Mouse (Mus musculus): ENCODE results near the gene Il31. TPM values are rescaled to one million over a fixed set of nuclear protein-coding genes. Genes with fewer than 3 reads are reported as not detected.

Il31 gene
- total RNA-seq, 1 experiment from 2014 or later, result not detected

DNA sequence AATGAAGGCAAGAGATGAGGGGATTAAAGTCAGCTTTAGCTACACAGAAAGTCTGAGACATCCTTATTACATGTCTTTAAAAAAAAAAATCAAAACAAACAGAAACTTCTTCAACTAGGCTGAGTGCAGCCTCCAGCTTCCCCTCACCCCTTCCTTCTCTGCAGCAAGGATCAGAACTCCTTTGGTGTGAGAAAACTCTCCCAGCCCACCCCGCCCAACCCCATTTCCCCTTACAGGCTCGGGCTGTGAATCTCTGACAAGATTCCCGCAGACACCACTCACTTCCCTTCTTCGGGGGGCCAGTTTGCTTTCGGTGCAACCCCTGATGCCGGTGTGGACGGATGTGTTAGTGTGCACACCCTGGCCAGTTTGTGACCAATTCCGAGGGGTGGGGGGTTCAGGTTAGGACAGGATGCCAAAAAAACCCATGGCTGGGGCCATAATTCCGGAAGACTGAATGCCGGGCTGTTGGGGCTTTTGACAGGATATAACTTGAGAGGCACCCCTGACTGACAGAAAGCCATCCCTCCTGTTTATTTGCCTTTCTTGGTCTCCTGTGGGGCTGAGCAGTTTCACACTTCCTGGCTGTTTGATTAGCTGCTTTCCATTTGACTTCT, 18.4 kb downstream of the Il31 start:
- DNase-seq, result no peak

DNA sequence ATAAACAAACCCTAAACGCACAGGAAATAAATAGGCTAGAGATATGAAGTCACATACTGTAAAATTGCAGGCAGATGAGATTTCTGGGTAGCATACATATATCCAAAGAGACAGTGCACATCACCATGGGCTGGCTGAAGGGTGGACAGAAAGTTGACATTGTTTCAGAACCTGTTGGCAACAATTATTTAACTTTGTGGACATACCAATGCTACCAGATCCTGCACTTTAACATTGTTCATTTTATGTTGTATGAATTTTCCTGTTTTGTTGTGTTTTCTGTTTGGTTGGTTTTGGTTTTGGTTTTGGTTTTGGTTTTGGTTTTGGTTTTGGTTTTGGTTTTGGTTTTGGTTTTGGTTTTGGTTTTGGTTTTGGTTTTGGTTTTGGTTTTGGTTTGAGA, 24.7 kb downstream of the Il31 start:
- DNase-seq, result no peak

DNA sequence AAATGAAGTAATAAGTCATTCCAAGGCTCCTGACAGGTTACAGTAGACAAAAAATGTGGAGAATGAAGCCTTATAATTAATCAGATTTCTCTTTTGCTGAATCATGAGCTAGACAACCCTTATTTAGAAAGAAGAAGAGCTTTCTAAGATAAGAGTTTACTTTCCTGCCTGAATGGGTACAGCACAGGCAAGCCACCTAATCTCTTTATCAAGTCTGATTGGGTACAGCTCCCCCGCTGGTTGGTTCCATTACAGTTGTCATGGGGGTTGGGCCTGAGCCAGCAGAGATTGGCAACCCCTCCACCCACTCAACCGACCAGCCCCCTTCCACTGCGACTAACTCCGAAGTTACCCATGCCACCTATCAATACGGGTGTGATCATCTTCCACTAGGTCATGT, 27.9 kb downstream of the Il31 start:
- DNase-seq, result no peak

DNA sequence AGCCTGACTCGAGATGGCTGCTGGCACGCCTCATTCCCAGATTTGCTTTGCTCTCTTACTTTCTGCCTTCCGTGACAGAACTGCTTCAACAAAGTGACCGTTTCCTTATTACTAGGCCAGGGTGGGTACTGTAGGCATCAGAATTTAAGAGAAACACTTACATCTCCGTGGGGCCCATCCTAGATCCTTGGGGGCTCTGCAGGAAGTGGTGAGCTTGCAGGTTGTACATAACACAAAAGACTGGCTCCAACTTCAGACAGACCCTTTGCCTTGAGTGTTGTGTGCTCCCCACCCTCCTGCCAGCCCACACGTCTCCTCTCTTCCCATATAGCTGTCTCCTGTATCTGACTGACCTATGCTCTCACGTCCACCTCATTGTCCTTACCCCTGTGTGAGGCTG, 37.4 kb downstream of the Il31 start:
- DNase-seq, result no peak

DNA sequence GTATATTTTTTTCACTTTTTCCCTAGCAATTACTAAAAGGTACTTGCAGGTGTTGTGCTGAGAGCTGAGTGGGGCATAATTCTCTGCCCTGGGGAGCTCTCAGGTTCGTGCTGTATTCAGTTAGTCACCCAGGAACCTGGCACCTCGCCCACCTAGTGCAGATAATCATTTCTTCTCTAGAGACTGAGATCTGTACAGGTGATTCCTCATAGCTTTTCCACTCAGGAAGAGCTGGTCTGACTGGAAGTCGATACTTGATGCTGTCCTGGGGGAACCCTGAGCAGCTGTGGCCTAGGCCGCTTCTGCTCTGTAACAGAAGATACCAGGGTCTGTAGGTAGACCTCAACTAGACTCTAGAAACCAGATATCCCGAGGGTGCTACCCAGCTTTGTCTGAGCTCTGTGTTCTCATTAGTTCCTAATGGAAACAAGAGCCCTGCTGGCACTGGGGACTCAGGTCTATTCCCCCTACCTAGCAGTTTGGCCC, 44.4 kb downstream of the Il31 start:
- DNase-seq, result no peak

DNA sequence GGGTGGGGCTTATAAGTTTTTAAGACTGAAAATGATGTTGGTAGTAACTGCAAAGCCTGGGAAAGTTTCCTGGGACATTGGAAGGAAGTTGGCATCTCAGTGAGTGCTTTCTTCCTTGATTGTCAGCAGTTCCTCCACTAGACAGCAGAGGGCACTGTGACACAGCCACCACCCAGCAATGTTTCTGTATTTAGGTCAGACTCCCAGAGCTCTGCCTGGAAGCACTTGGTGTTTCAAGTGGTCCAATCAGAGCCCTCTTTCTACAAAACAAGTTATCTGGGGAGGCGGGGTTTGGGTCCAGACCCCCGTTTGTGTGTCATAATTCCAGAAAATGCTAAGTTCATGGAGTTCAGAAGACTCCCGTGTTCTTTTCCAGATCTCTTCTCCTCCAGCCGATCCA, 45.2 kb downstream of the Il31 start:
- DNase-seq, result peak; percentile 79

DNA sequence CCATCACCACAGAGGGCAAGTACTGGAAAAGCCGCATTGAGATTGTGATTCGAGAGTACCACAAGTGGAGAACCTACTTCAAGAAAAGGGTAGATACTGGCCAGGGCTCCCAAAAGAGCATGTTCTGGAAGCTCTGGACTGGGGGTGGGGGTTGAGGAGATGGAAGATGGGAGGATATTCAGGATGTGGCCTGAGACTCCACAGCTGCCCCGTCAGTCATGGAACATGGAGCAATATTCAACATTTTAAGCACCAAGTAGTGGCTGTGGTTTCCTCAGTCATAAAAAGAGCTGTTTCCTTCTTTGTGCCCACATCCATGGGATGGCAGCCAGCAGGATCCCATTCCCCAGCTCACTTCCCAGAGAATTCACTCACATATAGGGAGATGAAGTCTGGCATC, 47.0 kb downstream of the Il31 start:
- no peak for DNase-seq

DNA sequence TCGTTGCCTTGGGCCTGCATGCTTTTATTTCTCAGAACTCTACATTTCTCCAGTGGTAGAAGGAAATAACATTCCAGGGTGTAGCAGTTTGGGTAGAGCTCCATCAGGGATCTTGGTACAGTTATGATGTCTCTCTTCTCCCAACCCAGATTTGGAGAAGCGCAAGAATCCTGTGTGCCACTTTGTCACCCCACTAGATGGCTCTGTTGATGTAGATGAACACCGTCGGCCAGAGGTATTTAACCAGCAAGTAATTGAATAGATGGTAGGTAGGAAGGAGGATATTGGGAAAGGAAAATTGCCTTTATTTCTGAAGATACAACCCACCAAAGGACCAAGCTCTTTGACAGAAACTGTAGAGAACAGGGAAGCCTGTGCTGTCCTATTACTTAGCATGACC, 48.6 kb downstream of the Il31 start:
- DNase-seq, result no peak

DNA sequence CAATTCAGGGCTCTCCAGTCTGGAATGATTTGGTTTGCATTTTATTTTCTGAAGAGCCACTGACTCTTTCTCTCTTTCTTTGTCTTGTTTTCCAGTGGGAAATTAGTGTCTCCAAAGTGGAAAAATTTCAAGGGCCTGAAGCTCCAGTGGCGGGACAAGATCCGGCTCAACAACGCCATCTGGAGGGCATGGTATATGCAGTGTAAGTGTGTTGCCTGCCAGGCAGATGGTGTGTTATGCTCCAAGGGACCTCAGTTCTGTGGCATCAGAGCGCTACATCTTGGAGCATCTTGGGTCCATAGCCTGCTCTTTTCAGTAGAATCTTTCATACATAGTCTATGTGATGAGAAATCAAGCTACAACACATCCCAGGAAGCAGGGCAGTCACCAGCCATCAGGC, 49.3 kb downstream of the Il31 start:
- DNase-seq, result peak; percentile 72

DNA sequence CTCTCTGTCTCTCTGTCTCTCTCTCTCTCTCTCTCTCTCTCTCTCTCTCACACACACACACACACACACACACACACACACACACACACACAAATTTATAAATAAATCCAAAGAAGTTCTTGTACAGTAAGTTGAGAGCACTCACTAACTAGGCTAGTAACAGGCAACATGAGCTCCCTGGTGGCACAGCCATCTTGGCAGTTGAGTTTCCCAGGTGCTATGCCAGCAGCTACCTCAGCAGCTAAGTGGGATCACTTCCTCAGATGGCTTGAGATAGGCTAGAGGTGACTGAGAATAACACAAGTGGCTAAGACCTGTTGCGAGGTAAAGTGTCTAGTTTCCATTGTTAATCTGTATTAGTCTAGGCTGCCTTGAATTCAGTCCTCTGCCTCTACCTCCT, 50.0 kb downstream of the Il31 start:
- no peak for DNase-seq

DNA sequence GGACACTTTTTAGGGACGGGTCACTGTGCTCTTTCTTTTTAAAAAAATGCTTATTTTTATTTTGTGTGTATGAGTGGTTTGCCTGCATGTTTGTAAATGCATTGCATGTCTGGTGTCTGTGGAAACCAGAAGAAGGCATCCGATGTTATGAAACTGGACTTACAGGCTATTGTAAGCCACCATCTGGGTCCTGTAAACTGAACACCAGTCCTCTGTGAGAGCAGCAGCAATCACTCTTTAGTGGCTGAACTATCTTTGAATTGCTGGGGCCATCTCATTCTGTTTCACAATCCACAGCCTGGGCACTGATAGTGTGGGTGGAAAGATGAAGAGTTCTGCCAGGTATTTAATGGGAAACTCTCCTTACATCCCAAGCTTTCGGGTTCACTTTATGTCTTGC, 50.9 kb downstream of the Il31 start:
- DNase-seq, result no peak

DNA sequence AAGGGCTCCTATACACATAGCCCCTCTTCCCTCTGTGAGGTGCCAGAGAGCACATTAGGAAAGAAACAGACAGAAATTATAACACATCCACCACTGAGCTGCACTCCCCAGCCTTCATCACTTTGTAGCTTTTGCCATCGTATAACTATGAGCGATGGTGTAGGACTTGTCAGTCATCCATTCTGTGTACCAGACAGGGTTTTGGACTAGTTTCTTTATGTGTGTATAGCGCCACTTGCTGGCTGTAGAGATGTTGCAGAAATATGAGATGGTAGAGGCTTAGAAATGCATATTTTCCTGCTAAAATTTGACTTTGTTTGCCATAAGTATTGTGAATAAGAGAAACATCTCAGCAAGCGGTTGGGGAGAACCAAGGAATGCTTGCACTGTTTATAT, 52.5 kb downstream of the Il31 start:
- peak; percentile 59 for DNase-seq

DNA sequence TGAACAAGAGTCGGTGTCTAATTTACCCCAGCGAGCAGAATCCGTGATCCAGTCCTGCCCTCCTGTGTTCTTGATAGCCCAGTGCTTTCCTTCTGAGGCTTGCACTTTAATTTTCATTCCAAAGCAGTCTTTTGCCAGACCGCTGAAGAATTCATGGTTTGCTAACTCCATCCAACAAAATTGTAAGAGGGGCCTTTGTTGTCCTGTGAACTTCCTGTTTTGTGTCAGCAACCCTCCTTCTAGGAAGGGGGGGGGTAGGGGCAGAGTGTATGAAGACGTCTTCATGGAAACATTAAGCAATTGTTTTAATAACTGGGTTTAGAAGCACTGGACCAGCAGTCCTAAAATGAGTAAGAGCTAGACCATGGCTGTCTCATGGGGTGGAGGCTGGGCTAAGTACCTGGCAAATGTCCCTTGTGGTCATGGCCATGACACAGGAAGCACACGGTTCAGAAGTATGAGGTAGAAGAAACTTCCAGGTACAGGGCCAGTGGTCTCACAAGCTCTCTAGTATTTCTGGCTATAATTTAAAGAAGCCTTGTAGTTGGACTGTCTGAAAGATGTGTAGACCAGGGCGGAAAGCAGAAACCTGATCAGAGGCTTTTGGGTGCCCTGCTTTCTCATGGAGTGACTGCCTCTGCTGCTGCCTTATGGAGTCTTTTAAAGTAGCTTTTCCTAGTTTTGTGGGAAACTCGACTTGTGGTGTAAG, 53.1 kb downstream of the Il31 start:
- no peak for DNase-seq

DNA sequence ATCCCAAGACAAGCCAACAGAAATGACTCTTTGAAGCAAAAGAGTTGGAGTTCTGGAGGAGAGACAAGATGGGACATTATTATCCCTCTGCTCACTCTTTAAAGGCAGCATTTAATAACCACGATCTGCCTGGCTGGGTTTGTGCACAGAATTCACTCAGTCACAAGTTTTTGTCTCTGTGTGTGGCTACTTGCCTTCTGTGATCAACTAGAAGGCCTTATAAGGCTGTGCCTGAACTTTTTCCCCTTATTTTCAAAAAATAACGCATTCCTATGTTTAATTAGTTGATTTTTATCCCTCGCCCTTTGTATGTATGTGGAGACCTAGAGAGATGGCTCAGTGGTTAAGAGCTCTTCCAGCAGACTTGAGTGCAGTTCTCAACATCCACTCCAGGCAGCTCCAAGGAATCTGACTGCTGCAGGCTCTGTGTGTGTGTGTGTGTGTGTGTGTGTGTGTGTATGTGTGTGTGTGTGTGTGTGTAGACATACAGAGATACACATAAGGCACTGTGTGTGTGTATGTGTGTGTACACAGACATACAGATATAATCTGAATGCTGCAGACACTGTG, 56.9 kb downstream of the Il31 start:
- no peak for DNase-seq

DNA sequence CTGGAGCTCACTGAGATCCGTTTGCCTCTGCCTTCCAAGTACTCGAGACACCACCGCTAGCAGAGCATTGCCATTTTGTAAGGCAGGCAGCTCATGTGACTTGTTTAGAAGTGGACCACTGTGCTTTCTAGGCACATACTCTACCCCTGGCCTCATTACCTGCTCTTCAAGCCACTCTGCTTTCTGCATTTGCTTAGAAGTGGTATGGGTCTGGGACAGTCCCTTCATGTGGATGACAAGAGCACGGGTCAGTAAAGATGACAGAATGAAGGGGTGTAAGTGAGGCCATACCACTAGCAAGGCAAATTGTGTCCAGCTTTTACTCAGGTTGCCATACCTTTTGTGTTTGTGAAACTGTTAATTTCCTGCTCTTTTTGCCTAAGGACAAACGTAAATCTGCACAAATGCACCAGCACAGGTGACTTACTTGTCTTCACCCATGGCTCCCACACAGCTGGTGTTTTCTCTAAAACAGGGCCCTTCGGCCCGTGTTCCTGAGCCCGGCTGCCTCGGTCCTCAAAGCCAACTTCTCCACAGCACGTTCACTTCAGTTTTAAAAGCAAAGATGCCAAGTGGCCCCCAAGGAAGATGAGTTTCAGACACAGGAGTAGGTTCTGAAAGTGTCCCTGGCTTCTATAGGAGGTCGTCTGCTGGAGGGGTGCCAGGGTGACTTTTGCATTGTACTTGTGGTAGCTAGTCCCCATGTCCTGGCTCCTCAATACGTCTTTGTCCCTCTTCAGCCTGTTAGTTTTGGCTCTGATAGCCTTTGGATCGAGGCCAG, 57.6 kb downstream of the Il31 start:
- peak; percentile 87 for DNase-seq

Small RNA genes lying within 50 kb of the gene (microRNA-seq; reads per million reads assigned to microRNA genes)
- 1.1 to 1.3 reads per million in 2 experiments for gene Mir7647

Other genes starting within 250 kb of the Il31 start
- gene Wdr66, start 237.4 kb downstream of the Il31 start, total RNA-seq (2021), result 0.74 and 0.86 TPM in 2 replicates
- 11.9 and 16.1 TPM in 2 replicates for gene Bcl7a, start 145.7 kb downstream of the Il31 start, total RNA-seq (2021)
- gene Mlxip, start 94.7 kb downstream of the Il31 start, total RNA-seq (2021), result 24.8 and 31.8 TPM in 2 replicates
- gene Lrrc43, start 184 bp downstream of the Il31 start, total RNA-seq (2021), result not detected in 2 replicates
- 0.41 TPM in 1 of 2 replicates, not detected in the other for gene B3gnt4, start 21.0 kb upstream of the Il31 start, total RNA-seq (2021)
- 63.9 and 68.2 TPM in 2 replicates for gene Diablo, start 34.7 kb upstream of the Il31 start, total RNA-seq (2021)
- 10.0 and 10.7 TPM in 2 replicates for gene Gm49027, start 36.0 kb upstream of the Il31 start, total RNA-seq (2021)
- 42.0 and 43.7 TPM in 2 replicates for gene Vps33a, start 83.5 kb upstream of the Il31 start, total RNA-seq (2021)
- 63.1 and 64.8 TPM in 2 replicates for gene Clip1, start 195.1 kb upstream of the Il31 start, total RNA-seq (2021)
- 46.9 and 58.0 TPM in 2 replicates for gene Zcchc8, start 231.6 kb upstream of the Il31 start, total RNA-seq (2021)